8 mouse cellular contexts compared by ENCODE assay signal in genomic region chr9:77755403-77755784, GRCm38 (mm10). TPM values are rescaled to one million over a fixed set of nuclear protein-coding genes. Genes with fewer than 3 reads are reported as not detected.
A peak's percentile ranks its signal among the peaks of the same experiment; 100 is the strongest.
DNase-seq lines count a peak whose midpoint lies in the region; ATAC-seq lines count a peak whose summit lies in the region.

No protein-coding gene starts in this region.

- no peaks in the 10 kb centered on the region for H3K27me3 ChIP-seq in kidney, embryonic 15.5 days
- H3K27me3 ChIP-seq in hindbrain, embryonic 13.5 days = 0 out of 2 replicates have a peak, but pooled peaks cover 3% of the 10 kb centered on the region
- H3K27me3 ChIP-seq in midbrain, embryonic 13.5 days = 0 out of 2 replicates have a peak, but pooled peaks cover 8% of the 10 kb centered on the region

- H3K36me3 ChIP-seq in kidney, embryonic 15.5 days = no peaks in the 10 kb centered on the region
- H3K36me3 ChIP-seq in hindbrain, embryonic 13.5 days = no peaks in the 10 kb centered on the region
- H3K36me3 ChIP-seq in midbrain, embryonic 13.5 days = no peaks in the 10 kb centered on the region

- no peaks in the 10 kb centered on the region for H3K9me3 ChIP-seq in kidney, embryonic 15.5 days (replicated peaks)
- no peaks in the 10 kb centered on the region for H3K9me3 ChIP-seq in hindbrain, embryonic 13.5 days
- no peaks in the 10 kb centered on the region for H3K9me3 ChIP-seq in midbrain, embryonic 13.5 days

- no peak for DNase-seq in kidney, postnatal 25 days
- no peak for DNase-seq in embryo, embryonic 9.5 days (ENCODE audit: extremely low spot score)
- no peak for DNase-seq in cerebellum, postnatal 36 days
- no peak for DNase-seq in left cerebral cortex, adult 9 months (ENCODE audit: low spot score in 2 of 2)

- peak overlapping the region; percentile 84 for H3K9ac ChIP-seq in kidney, embryonic 15.5 days
- H3K9ac ChIP-seq in hindbrain, embryonic 13.5 days = peak overlapping the region; percentile 85
- peak overlapping the region; percentile 79 for H3K9ac ChIP-seq in midbrain, embryonic 13.5 days (replicated peaks)

- WGBS in kidney, embryonic 15.5 days = 11% methylated on average over 9 of the region's 9 CpGs
- 14% methylated on average over 9 of the region's 9 CpGs for WGBS in hindbrain, embryonic 13.5 days
- WGBS in midbrain, embryonic 13.5 days = 14% methylated on average over 9 of the region's 9 CpGs

- peaks cover 31% of the 10 kb centered on the region for H3K4me1 ChIP-seq in kidney, embryonic 15.5 days
- H3K4me1 ChIP-seq in brown adipose tissue, adult 24 weeks (ENCODE audit: control insufficient read depth, insufficient read depth, insufficient read length, low read length) = no peaks in the 10 kb centered on the region
- peaks cover 24% of the 10 kb centered on the region for H3K4me1 ChIP-seq in hindbrain, embryonic 13.5 days (replicated peaks)
- peaks cover 21% of the 10 kb centered on the region for H3K4me1 ChIP-seq in midbrain, embryonic 13.5 days (replicated peaks)

- H3K27ac ChIP-seq in kidney, embryonic 15.5 days = peak overlapping the region; percentile 90
- no peak overlapping the region for H3K27ac ChIP-seq in brown adipose tissue, adult 24 weeks (replicated peaks; ENCODE audit: low read depth, low read length)
- no peak overlapping the region for H3K27ac ChIP-seq in hindbrain, embryonic 13.5 days
- H3K27ac ChIP-seq in midbrain, embryonic 13.5 days = no peak overlapping the region

- ATAC-seq in kidney, embryonic 15.5 days (replicated peaks; ENCODE audit: low FRiP score) = no peak
- no peak for ATAC-seq in hindbrain, embryonic 13.5 days (ENCODE audit: low FRiP score)
- no peak for ATAC-seq in midbrain, embryonic 13.5 days

- H3K4me3 ChIP-seq in kidney, embryonic 15.5 days (replicated peaks) = peak overlapping the region; percentile 89
- H3K4me3 ChIP-seq in brown adipose tissue, adult 24 weeks (ENCODE audit: insufficient read depth, low read depth, low read length) = peak overlapping the region; percentile 75
- H3K4me3 ChIP-seq in hindbrain, embryonic 13.5 days = peak overlapping the region; percentile 85
- peak overlapping the region; percentile 77 for H3K4me3 ChIP-seq in midbrain, embryonic 13.5 days (replicated peaks)

- peak overlapping the region; percentile 78 for H3K4me2 ChIP-seq in kidney, embryonic 15.5 days
- H3K4me2 ChIP-seq in hindbrain, embryonic 13.5 days = peak overlapping the region; percentile 74
- H3K4me2 ChIP-seq in midbrain, embryonic 13.5 days (replicated peaks) = peak overlapping the region; percentile 77

RNA-seq across cellular contexts. Expression of gene Gclc, which starts 1.1 kb away (rescaled TPM):
- 24.0 and 24.2 TPM in 2 replicates for polyA plus RNA-seq in kidney, embryonic 15.5 days (2015; fragmentation: Nextera tagmentation; extraction: Ambion mirVana)
- polyA plus RNA-seq in brown adipose tissue, adult 24 weeks (2012; ENCODE audit: insufficient read depth, insufficient read length, missing spikeins) = 11.1 and 11.6 TPM in 2 replicates
- 15.9 and 16.4 TPM in 2 replicates for polyA plus RNA-seq in hindbrain, embryonic 13.5 days (2015; fragmentation: Nextera tagmentation; extraction: Ambion mirVana)
- polyA plus RNA-seq in midbrain, embryonic 13.5 days (2015; fragmentation: Nextera tagmentation; extraction: Ambion mirVana) = 16.3 and 16.8 TPM in 2 replicates
